ENCODE assay signal across 10 mouse cellular contexts in the genomic region with DNA sequence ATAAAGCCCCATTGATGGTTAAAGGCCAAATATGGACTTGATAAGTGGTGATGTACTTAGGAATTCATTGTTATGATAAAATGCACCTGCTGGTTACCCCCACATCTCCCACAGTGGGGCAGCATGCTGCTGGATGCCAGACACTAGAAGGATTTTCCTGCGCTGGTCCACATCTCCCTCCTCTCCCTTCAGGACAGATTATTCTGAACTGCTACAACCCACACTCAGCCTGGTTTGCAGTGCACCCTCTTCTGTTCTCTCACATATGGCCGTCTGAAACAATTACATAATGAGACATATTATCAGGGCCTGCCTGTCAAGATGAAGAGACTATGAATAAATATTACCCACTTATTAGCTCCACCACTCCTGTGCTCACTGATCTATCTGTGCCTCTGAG.
A peak's percentile ranks its signal among the peaks of the same experiment; 100 is the strongest.
DNase-seq lines count a peak whose midpoint lies in the region.
"Had no signal": no experiment of that assay in that cellular context is flagged by ENCODE, and none has a peak within 500 bp of the region (broad histone marks: within the 10 kb centered on the region; RNA-seq: fewer than 3 reads in every experiment).

No protein-coding gene starts in this region.

- peak; percentile 16 to 31 for DNase-seq in frontal cortex, postnatal 36 days (ENCODE audit: low spot score in 2 of 2)
- DNase-seq in frontal cortex, postnatal 14 days (ENCODE audit: low spot score in 2 of 2): no peak
- peak; percentile 18 to 24 for DNase-seq in right cerebral cortex, adult 2 months (ENCODE audit: low spot score in 2 of 2)
- DNase-seq in right cerebral cortex, postnatal 4 days: no peak
- peak; percentile 54 for DNase-seq in layer of hippocampus, adult 9-10 months (ENCODE audit: low spot score)
- DNase-seq in cerebellum, postnatal 36 days: no peak
- DNase-seq in testis, postnatal 10 days (ENCODE audit: low spot score): no peak
- DNase-seq in ovary, adult 18-20 months (ENCODE audit: low spot score): no peak
- DNase-seq: cerebellum, postnatal 14 days; liver, embryonic 13.5 days had no signal

Comparison
In these comparisons a context has a peak if more than half of its experiments do, and no peak if none do; other contexts are left out.
1. DNase-seq: peak in frontal cortex, postnatal 36 days (2 of 2), right cerebral cortex, adult 2 months (2 of 2) and layer of hippocampus, adult 9-10 months (single experiment); none in frontal cortex, postnatal 14 days (0 of 2), right cerebral cortex, postnatal 4 days (single experiment), cerebellum, postnatal 36 days (0 of 2), testis, postnatal 10 days (single experiment) and ovary, adult 18-20 months (single experiment).